Mouse (Mus musculus): ENCODE measurements around the gene Cct4. TPM values are rescaled to one million over a fixed set of nuclear protein-coding genes. Genes with fewer than 3 reads are reported as not detected.
A peak's percentile ranks its signal among the peaks of the same experiment; 100 is the strongest.

Cct4 gene
- polyA plus RNA-seq (2014; fragmentation: Nextera tagmentation; extraction: Ambion mirVana), result 275 and 277 TPM in 2 replicates

GRCm38 (mm10) chr11:22990393-22991126 is at the start of gene Cct4:
Cct4 (plus strand) TSS chr11:22990519.
- Histone ChIP-seq H3K27me3 (ENCODE audit: control insufficient read depth, insufficient read depth, low read length) (no peaks in the 10 kb centered on the region), H3K9me3 (replicated peaks; ENCODE audit: control insufficient read depth, low read length) (no peaks in the 10 kb centered on the region), H3K4me2 (peak within 1 kb of the TSS; percentile 92), H3K27ac (ENCODE audit: low read depth, low read length) (peak within 1 kb of the TSS; percentile 94), H3K9ac (ENCODE audit: low read depth, low read length) (peak within 1 kb of the TSS; percentile 97), H3K4me1 (ENCODE audit: control insufficient read depth, insufficient read depth, low read length) (peaks cover 12% of the 10 kb centered on the region), H3K36me3 (ENCODE audit: control insufficient read depth, insufficient read depth, low read length) (peaks cover 11% of the 10 kb centered on the region), H3K4me3 (ENCODE audit: low read depth, low read length) (peak within 1 kb of the TSS; percentile 98)
- ATAC-seq (replicated peaks; ENCODE audit: insufficient number of reproducible peaks, low FRiP score, low TSS enrichment), result peak; percentile 98
- under 1% methylated on average over 66 of the region's 66 CpGs for WGBS (ENCODE audit: insufficient replicate concordance)

- no peak for ATAC-seq (replicated peaks; ENCODE audit: insufficient number of reproducible peaks, low FRiP score, low TSS enrichment)
- no peak overlapping the region for H3K9ac ChIP-seq (ENCODE audit: low read depth, low read length)
- no peaks in the 10 kb centered on the region for H3K4me1 ChIP-seq (ENCODE audit: control insufficient read depth, insufficient read depth, low read length)
- no peaks in the 10 kb centered on the region for H3K36me3 ChIP-seq (ENCODE audit: control insufficient read depth, insufficient read depth, low read length)
- WGBS (ENCODE audit: insufficient replicate concordance), result 89% methylated on average over 1 of the region's 1 CpGs
- no peaks in the 10 kb centered on the region for H3K27me3 ChIP-seq (ENCODE audit: control insufficient read depth, insufficient read depth, low read length)
- H3K4me2 ChIP-seq, result no peak overlapping the region
- no peak overlapping the region for H3K4me3 ChIP-seq (ENCODE audit: low read depth, low read length)
- H3K27ac ChIP-seq (ENCODE audit: low read depth, low read length), result no peak overlapping the region
- H3K9me3 ChIP-seq (replicated peaks; ENCODE audit: control insufficient read depth, low read length), result no peaks in the 10 kb centered on the region
Measured at GRCm38 (mm10) chr11:22949101-22949500, 41.2 kb upstream of the Cct4 start.

GRCm38 (mm10) chr11:22950131-22950530 is 40.2 kb upstream of the Cct4 start:
- WGBS (ENCODE audit: insufficient replicate concordance), result 86% methylated on average over 6 of the region's 6 CpGs
- Histone ChIP-seq H3K9ac (ENCODE audit: low read depth, low read length) (no peak overlapping the region), H3K27ac (ENCODE audit: low read depth, low read length) (no peak overlapping the region), H3K27me3 (ENCODE audit: control insufficient read depth, insufficient read depth, low read length) (no peaks in the 10 kb centered on the region), H3K36me3 (ENCODE audit: control insufficient read depth, insufficient read depth, low read length) (no peaks in the 10 kb centered on the region), H3K4me2 (no peak overlapping the region), H3K9me3 (replicated peaks; ENCODE audit: control insufficient read depth, low read length) (no peaks in the 10 kb centered on the region), H3K4me3 (ENCODE audit: low read depth, low read length) (no peak overlapping the region), H3K4me1 (ENCODE audit: control insufficient read depth, insufficient read depth, low read length) (no peaks in the 10 kb centered on the region)
- no peak for ATAC-seq (replicated peaks; ENCODE audit: insufficient number of reproducible peaks, low FRiP score, low TSS enrichment)

- H3K9me3 ChIP-seq (replicated peaks; ENCODE audit: control insufficient read depth, low read length), result no peaks in the 10 kb centered on the region
- H3K27me3 ChIP-seq (ENCODE audit: control insufficient read depth, insufficient read depth, low read length), result no peaks in the 10 kb centered on the region
- 83% methylated on average over 7 of the region's 7 CpGs for WGBS (ENCODE audit: insufficient replicate concordance)
- H3K4me3 ChIP-seq (ENCODE audit: low read depth, low read length), result no peak overlapping the region
- ATAC-seq (replicated peaks; ENCODE audit: insufficient number of reproducible peaks, low FRiP score, low TSS enrichment), result no peak
- no peak overlapping the region for H3K4me2 ChIP-seq
- no peaks in the 10 kb centered on the region for H3K36me3 ChIP-seq (ENCODE audit: control insufficient read depth, insufficient read depth, low read length)
- H3K4me1 ChIP-seq (ENCODE audit: control insufficient read depth, insufficient read depth, low read length), result no peaks in the 10 kb centered on the region
- no peak overlapping the region for H3K9ac ChIP-seq (ENCODE audit: low read depth, low read length)
- no peak overlapping the region for H3K27ac ChIP-seq (ENCODE audit: low read depth, low read length)
Measured at GRCm38 (mm10) chr11:22952668-22953067, 37.7 kb upstream of the Cct4 start.

GRCm38 (mm10) chr11:22956346-22956745 is 34.0 kb upstream of the Cct4 start:
- WGBS (ENCODE audit: insufficient replicate concordance), result 86% methylated on average over 6 of the region's 6 CpGs
- H3K27ac ChIP-seq (ENCODE audit: low read depth, low read length), result no peak overlapping the region
- H3K4me3 ChIP-seq (ENCODE audit: low read depth, low read length), result no peak overlapping the region
- H3K27me3 ChIP-seq (ENCODE audit: control insufficient read depth, insufficient read depth, low read length), result no peaks in the 10 kb centered on the region
- no peak overlapping the region for H3K9ac ChIP-seq (ENCODE audit: low read depth, low read length)
- no peak overlapping the region for H3K4me2 ChIP-seq
- H3K36me3 ChIP-seq (ENCODE audit: control insufficient read depth, insufficient read depth, low read length), result no peaks in the 10 kb centered on the region
- H3K9me3 ChIP-seq (replicated peaks; ENCODE audit: control insufficient read depth, low read length), result no peaks in the 10 kb centered on the region
- H3K4me1 ChIP-seq (ENCODE audit: control insufficient read depth, insufficient read depth, low read length), result no peaks in the 10 kb centered on the region
- ATAC-seq (replicated peaks; ENCODE audit: insufficient number of reproducible peaks, low FRiP score, low TSS enrichment), result no peak

GRCm38 (mm10) chr11:22956830-22957229 is 33.5 kb upstream of the Cct4 start:
- no peak overlapping the region for H3K4me3 ChIP-seq (ENCODE audit: low read depth, low read length)
- H3K4me2 ChIP-seq, result no peak overlapping the region
- 0 out of 2 replicates have a peak, but pooled peaks have one; percentile 42 for ATAC-seq (replicated peaks; ENCODE audit: insufficient number of reproducible peaks, low FRiP score, low TSS enrichment)
- H3K27me3 ChIP-seq (ENCODE audit: control insufficient read depth, insufficient read depth, low read length), result no peaks in the 10 kb centered on the region
- 67% methylated on average over 4 of the region's 4 CpGs for WGBS (ENCODE audit: insufficient replicate concordance)
- no peaks in the 10 kb centered on the region for H3K36me3 ChIP-seq (ENCODE audit: control insufficient read depth, insufficient read depth, low read length)
- no peaks in the 10 kb centered on the region for H3K9me3 ChIP-seq (replicated peaks; ENCODE audit: control insufficient read depth, low read length)
- H3K27ac ChIP-seq (ENCODE audit: low read depth, low read length), result no peak overlapping the region
- no peaks in the 10 kb centered on the region for H3K4me1 ChIP-seq (ENCODE audit: control insufficient read depth, insufficient read depth, low read length)
- no peak overlapping the region for H3K9ac ChIP-seq (ENCODE audit: low read depth, low read length)

- WGBS (ENCODE audit: insufficient replicate concordance), result 81% methylated on average over 4 of the region's 4 CpGs
- no peaks in the 10 kb centered on the region for H3K27me3 ChIP-seq (ENCODE audit: control insufficient read depth, insufficient read depth, low read length)
- no peak overlapping the region for H3K9ac ChIP-seq (ENCODE audit: low read depth, low read length)
- no peak overlapping the region for H3K4me3 ChIP-seq (ENCODE audit: low read depth, low read length)
- H3K4me1 ChIP-seq (ENCODE audit: control insufficient read depth, insufficient read depth, low read length), result no peaks in the 10 kb centered on the region
- no peaks in the 10 kb centered on the region for H3K9me3 ChIP-seq (replicated peaks; ENCODE audit: control insufficient read depth, low read length)
- no peaks in the 10 kb centered on the region for H3K36me3 ChIP-seq (ENCODE audit: control insufficient read depth, insufficient read depth, low read length)
- no peak overlapping the region for H3K27ac ChIP-seq (ENCODE audit: low read depth, low read length)
- no peak overlapping the region for H3K4me2 ChIP-seq
- no peak for ATAC-seq (replicated peaks; ENCODE audit: insufficient number of reproducible peaks, low FRiP score, low TSS enrichment)
Measured at GRCm38 (mm10) chr11:22957791-22958374, 32.4 kb upstream of the Cct4 start.

GRCm38 (mm10) chr11:22962101-22962500 is 28.2 kb upstream of the Cct4 start:
- no peak for ATAC-seq (replicated peaks; ENCODE audit: insufficient number of reproducible peaks, low FRiP score, low TSS enrichment)
- 74% methylated on average over 1 of the region's 1 CpGs for WGBS (ENCODE audit: insufficient replicate concordance)

More at GRCm38 (mm10) chr11:22962101-22962500, 28.2 kb upstream of the Cct4 start:
- Histone ChIP-seq H3K36me3 (ENCODE audit: control insufficient read depth, insufficient read depth, low read length) (no peaks in the 10 kb centered on the region), H3K4me1 (ENCODE audit: control insufficient read depth, insufficient read depth, low read length) (no peaks in the 10 kb centered on the region), H3K4me2 (no peak overlapping the region), H3K9me3 (replicated peaks; ENCODE audit: control insufficient read depth, low read length) (0 out of 2 replicates have a peak, but pooled peaks cover 4% of the 10 kb centered on the region), H3K4me3 (ENCODE audit: low read depth, low read length) (no peak overlapping the region), H3K27ac (ENCODE audit: low read depth, low read length) (no peak overlapping the region), H3K9ac (ENCODE audit: low read depth, low read length) (no peak overlapping the region), H3K27me3 (ENCODE audit: control insufficient read depth, insufficient read depth, low read length) (no peaks in the 10 kb centered on the region)

Data from heart, embryonic 11.5 days (tissue).